In genomic region chr1:152511237-152511636, GRCm38 (mm10) we compare ENCODE assay signal across 9 mouse cellular contexts.
DNase-seq lines count a peak whose midpoint lies in the region; ATAC-seq and TF ChIP-seq lines count a peak whose summit lies in the region.
"Had no signal": no experiment of that assay in that cellular context is flagged by ENCODE, and none has a peak within 500 bp of the region (broad histone marks: within the 10 kb centered on the region; RNA-seq: fewer than 3 reads in every experiment).

No protein-coding gene starts in this region.

- H3K36me3 ChIP-seq in heart, embryonic 11.5 days (ENCODE audit: control insufficient read depth, insufficient read depth, low read length): no peaks in the 10 kb centered on the region
- H3K36me3 ChIP-seq in intestine, embryonic 15.5 days: no peaks in the 10 kb centered on the region
- no peaks in the 10 kb centered on the region for H3K36me3 ChIP-seq in forebrain, embryonic 12.5 days (replicated peaks)
- H3K36me3 ChIP-seq: embryonic facial prominence, embryonic 15.5 days had no signal

- H3K9me3 ChIP-seq in heart, embryonic 11.5 days (replicated peaks; ENCODE audit: control insufficient read depth, low read length): no peaks in the 10 kb centered on the region
- no peaks in the 10 kb centered on the region for H3K9me3 ChIP-seq in intestine, embryonic 15.5 days
- no peaks in the 10 kb centered on the region for H3K9me3 ChIP-seq in forebrain, embryonic 12.5 days
- H3K9me3 ChIP-seq: embryonic facial prominence, embryonic 15.5 days had no signal

- no peak overlapping the region for H3K4me2 ChIP-seq in heart, embryonic 11.5 days
- H3K4me2 ChIP-seq in intestine, embryonic 15.5 days (replicated peaks): no peak overlapping the region
- H3K4me2 ChIP-seq in forebrain, embryonic 12.5 days: no peak overlapping the region
- H3K4me2 ChIP-seq: embryonic facial prominence, embryonic 15.5 days had no signal

- peak; percentile 61 for DNase-seq in heart, adult 8-10 months (ENCODE audit: low spot score)
- DNase-seq in CD4-positive, CD25-positive, alpha-beta regulatory T cell, adult 2 months (ENCODE audit: low read depth, low spot score): peak; percentile 60
- DNase-seq in retina, adult 2 months (ENCODE audit: low read depth, low spot score): peak; percentile 55
- DNase-seq in cerebellum, adult 11-12 months: no peak

- H3K27me3 ChIP-seq in heart, embryonic 11.5 days (ENCODE audit: control insufficient read depth, insufficient read depth, low read length): no peaks in the 10 kb centered on the region
- no peaks in the 10 kb centered on the region for H3K27me3 ChIP-seq in intestine, embryonic 15.5 days (replicated peaks)
- no peaks in the 10 kb centered on the region for H3K27me3 ChIP-seq in forebrain, embryonic 12.5 days
- H3K27me3 ChIP-seq: embryonic facial prominence, embryonic 15.5 days had no signal

- H3K9ac ChIP-seq in heart, embryonic 11.5 days (ENCODE audit: low read depth, low read length): no peak overlapping the region
- no peak overlapping the region for H3K9ac ChIP-seq in intestine, embryonic 15.5 days
- no peak overlapping the region for H3K9ac ChIP-seq in forebrain, embryonic 12.5 days
- H3K9ac ChIP-seq: embryonic facial prominence, embryonic 15.5 days had no signal

- TF ChIP-seq CTCF in bone marrow, adult 2 months (IDR thresholded peaks at IDR 0.05; ENCODE audit: control insufficient read depth, insufficient read depth, low read length): peak; percentile 9; the same call in 1 of the 2 replicates

- peaks cover 10% of the 10 kb centered on the region for H3K4me1 ChIP-seq in heart, embryonic 11.5 days (ENCODE audit: control insufficient read depth, insufficient read depth, low read length)
- no peaks in the 10 kb centered on the region for H3K4me1 ChIP-seq in bone marrow, adult 2 months (ENCODE audit: control insufficient read depth, insufficient read depth, low read length)
- H3K4me1 ChIP-seq in intestine, embryonic 15.5 days (replicated peaks): no peaks in the 10 kb centered on the region
- H3K4me1 ChIP-seq in forebrain, embryonic 12.5 days: no peaks in the 10 kb centered on the region

- no peak overlapping the region for H3K27ac ChIP-seq in heart, embryonic 11.5 days (ENCODE audit: low read depth, low read length)
- H3K27ac ChIP-seq in bone marrow, adult 2 months (ENCODE audit: control insufficient read depth, insufficient read depth, low read depth, low read length, poor library complexity): no peak overlapping the region
- H3K27ac ChIP-seq in intestine, embryonic 15.5 days: no peak overlapping the region
- no peak overlapping the region for H3K27ac ChIP-seq in forebrain, embryonic 12.5 days
- H3K27ac ChIP-seq: embryonic facial prominence, embryonic 15.5 days had no signal

- TF ChIP-seq POLR2A in bone marrow, adult 2 months (IDR thresholded peaks at IDR 0.05; ENCODE audit: borderline replicate concordance, control insufficient read depth, low read depth, low read length): no peak

- H3K4me3 ChIP-seq in heart, embryonic 11.5 days (ENCODE audit: low read depth, low read length): no peak overlapping the region
- no peak overlapping the region for H3K4me3 ChIP-seq in bone marrow, adult 2 months (replicated peaks; ENCODE audit: control insufficient read depth, low read depth, low read length)
- H3K4me3 ChIP-seq in intestine, embryonic 15.5 days (replicated peaks): no peak overlapping the region
- H3K4me3 ChIP-seq in forebrain, embryonic 12.5 days (replicated peaks): no peak overlapping the region
- H3K4me3 ChIP-seq: embryonic facial prominence, embryonic 15.5 days had no signal

- 63% methylated on average over 4 of the region's 4 CpGs for WGBS in heart, embryonic 11.5 days (ENCODE audit: insufficient replicate concordance)
- 62% methylated on average over 4 of the region's 4 CpGs for WGBS in bone marrow, adult 2 months
- WGBS in intestine, embryonic 15.5 days: 69% methylated on average over 4 of the region's 4 CpGs
- WGBS in forebrain, embryonic 12.5 days: 70% methylated on average over 4 of the region's 4 CpGs

- no peak for ATAC-seq in heart, embryonic 11.5 days (replicated peaks; ENCODE audit: insufficient number of reproducible peaks, low FRiP score, low TSS enrichment)
- ATAC-seq in intestine, embryonic 15.5 days: 0 out of 2 replicates have a peak, but pooled peaks have one; percentile 12
- no peak for ATAC-seq in forebrain, embryonic 12.5 days (ENCODE audit: low FRiP score)
